Mouse (Mus musculus) E14TG2a.4 (cell line): ENCODE results near the gene Prss54.
A peak's percentile ranks its signal among the peaks of the same experiment; 100 is the strongest.

Source experiments
- H3K27me3 ChIP-seq: 2 replicates; pipeline ENCODE4 v1.6.1; 2014; ENCODE audit warnings: low read length, control low read depth; ENCODE audit not compliant: insufficient read depth
- H3K36me3 ChIP-seq: 2 replicates; pipeline ENCODE4 v1.6.1; 2014; ENCODE audit warnings: low read length, control low read depth; ENCODE audit not compliant: insufficient read depth
- H3K4me1 ChIP-seq: replicated peaks from 2 replicates; pipeline ENCODE4 v1.6.1; 2014; ENCODE audit warnings: low read depth, low read length, control low read depth
- H3K4me3 ChIP-seq: replicated peaks from 2 replicates; pipeline ENCODE4 v1.5.1; 2014; ENCODE audit warnings: mild to moderate bottlenecking, low read length
- H3K9me3 ChIP-seq: 2 replicates; pipeline ENCODE4 v1.6.1; 2014; ENCODE audit warnings: low read length, control low read depth
- CTCF ChIP-seq: conservative IDR thresholded peaks from 2 replicates; pipeline ENCODE4 v1.5.1; 2014; ENCODE audit warnings: low read length
- NANOG ChIP-seq: IDR thresholded peaks from 2 replicates; pipeline ENCODE4 v1.6.1; 2014; ENCODE audit warnings: borderline replicate concordance, low read length, mixed read lengths
- POU5F1 ChIP-seq: IDR thresholded peaks from 2 replicates; pipeline ENCODE4 v1.6.1; 2014; ENCODE audit warnings: low read length, borderline replicate concordance

The Prss54 gene

GRCm38 (mm10) chr8:95528194-95528593, 47.9 kb downstream of the Prss54 start:
- peak overlapping the region; percentile 58 for H3K4me3 ChIP-seq
- H3K27me3 ChIP-seq = no peaks in the 10 kb centered on the region
- H3K36me3 ChIP-seq = no peaks in the 10 kb centered on the region
- peaks cover 66% of the 10 kb centered on the region for H3K4me1 ChIP-seq
- TF ChIP-seq NANOG (peak; percentile 44; the same call in 1 of the 2 replicates), POU5F1 (no peak)
- H3K9me3 ChIP-seq = no peaks in the 10 kb centered on the region

GRCm38 (mm10) chr8:95523991-95524390, 52.1 kb downstream of the Prss54 start:
- Histone ChIP-seq H3K4me3 (no peak overlapping the region), H3K9me3 (no peaks in the 10 kb centered on the region), H3K27me3 (no peaks in the 10 kb centered on the region), H3K36me3 (no peaks in the 10 kb centered on the region), H3K4me1 (peaks cover 28% of the 10 kb centered on the region)
- TF ChIP-seq POU5F1 (no peak), NANOG (no peak), CTCF (no peak)

GRCm38 (mm10) chr8:95516928-95517327, 59.2 kb downstream of the Prss54 start:
- TF ChIP-seq CTCF (no peak), POU5F1 (no peak), NANOG (no peak)
- H3K36me3 ChIP-seq = no peaks in the 10 kb centered on the region
- no peaks in the 10 kb centered on the region for H3K27me3 ChIP-seq
- H3K4me3 ChIP-seq = no peak overlapping the region
- peaks cover 7% of the 10 kb centered on the region; the same call in 1 of the 2 replicates for H3K4me1 ChIP-seq
- peaks cover 7% of the 10 kb centered on the region; the same call in 1 of the 2 replicates for H3K9me3 ChIP-seq

GRCm38 (mm10) chr8:95513219-95513618, 62.9 kb downstream of the Prss54 start:
- TF ChIP-seq NANOG (no peak), CTCF (no peak), POU5F1 (no peak)
- Histone ChIP-seq H3K4me1 (peaks cover 7% of the 10 kb centered on the region; the same call in 1 of the 2 replicates), H3K4me3 (no peak overlapping the region), H3K9me3 (peaks cover 6% of the 10 kb centered on the region; the same call in 1 of the 2 replicates), H3K27me3 (peaks cover 6% of the 10 kb centered on the region; the same call in 1 of the 2 replicates), H3K36me3 (no peaks in the 10 kb centered on the region)

GRCm38 (mm10) chr8:95512257-95512656, 63.9 kb downstream of the Prss54 start:
- peaks cover 5% of the 10 kb centered on the region; the same call in 1 of the 2 replicates for H3K9me3 ChIP-seq
- no peak overlapping the region for H3K4me3 ChIP-seq
- peaks cover 6% of the 10 kb centered on the region; the same call in 1 of the 2 replicates for H3K27me3 ChIP-seq
- H3K36me3 ChIP-seq = no peaks in the 10 kb centered on the region
- H3K4me1 ChIP-seq = peaks cover 7% of the 10 kb centered on the region; the same call in 1 of the 2 replicates
- TF ChIP-seq NANOG (no peak), CTCF (no peak), POU5F1 (no peak)
